Mouse (Mus musculus) stomach, embryonic 16.5 days (tissue): Measurements from ENCODE around the gene Ankmy1. TPM values are rescaled to one million over a fixed set of nuclear protein-coding genes. Genes with fewer than 3 reads are reported as not detected.
A peak's percentile ranks its signal among the peaks of the same experiment; 100 is the strongest.

ENCODE experiments used
- ATAC-seq: fragments of 200-750 bp; cut with Nextera tagmentation; 2 replicates; pipeline ENCODE4 v1.8.0; 2017; ENCODE audit warnings: moderate number of reproducible peaks, moderate TSS enrichment; ENCODE audit not compliant: insufficient read depth, low FRiP score
- H3K27ac ChIP-seq: fragments of 300-500 bp; sonication (generic); 2 replicates; pipeline ENCODE4 v1.5.1; 2014; ENCODE audit warnings: low read length
- H3K27me3 ChIP-seq: fragments of 300-500 bp; sonication (generic); 2 replicates; pipeline ENCODE4 v1.6.1; 2014; ENCODE audit warnings: low read length, control low read depth, mixed read lengths; ENCODE audit not compliant: control insufficient read depth, insufficient read depth
- H3K36me3 ChIP-seq: fragments of 300-500 bp; sonication (generic); 2 replicates; pipeline ENCODE4 v1.6.1; 2014; ENCODE audit warnings: low read length; ENCODE audit not compliant: control insufficient read depth, insufficient read depth
- H3K4me1 ChIP-seq: fragments of 300-500 bp; sonication (generic); 2 replicates; pipeline ENCODE4 v1.6.1; 2014; ENCODE audit warnings: low read length, control low read depth, mixed read lengths; ENCODE audit not compliant: control insufficient read depth, insufficient read depth
- H3K4me2 ChIP-seq: fragments of 300-500 bp; sonication (generic); 2 replicates; pipeline ENCODE4 v1.6.1; 2014; ENCODE audit warnings: low read depth, low read length, mixed read lengths
- H3K4me3 ChIP-seq: fragments of 300-500 bp; sonication (generic); replicated peaks from 2 replicates; pipeline ENCODE4 v1.5.1; 2014; ENCODE audit warnings: mild to moderate bottlenecking, low read length
- H3K9ac ChIP-seq: fragments of 300-500 bp; sonication (generic); 2 replicates; pipeline ENCODE4 v1.6.1; 2014; ENCODE audit warnings: low read length
- H3K9me3 ChIP-seq: fragments of 300-500 bp; sonication (generic); replicated peaks from 2 replicates; pipeline ENCODE4 v1.6.1; 2016; ENCODE audit warnings: low read length, control low read depth; ENCODE audit not compliant: control insufficient read depth
- WGBS: fragments of 180-500 bp; shearing (Covaris S2); extraction: QIAGEN DNeasy Blood & Tissue Kit; methylation state at CpG from one replicate; pipeline ENCODE4 v1.1.7; 2014; 5-methylcytosine and 5-hydroxymethylcytosine counted together
- polyA plus RNA-seq: library from polyadenylated mRNA; unstranded; fragments of >200 nt; fragmentation: Nextera tagmentation; extraction: Ambion mirVana; gene quantifications from 2 replicates; pipeline ENCODE4 v1.2.1, GENCODE M21; 2015

The Ankmy1 gene
- polyA plus RNA-seq, 1 experiment from 2014 or later = 0.23 TPM

GRCm38 (mm10) chr1:92866170-92866569 is 36.5 kb downstream of the Ankmy1 start:
- no peak overlapping the region for H3K9ac ChIP-seq
- H3K9me3 ChIP-seq = no peaks in the 10 kb centered on the region
- 52% methylated on average over 2 of the region's 2 CpGs for whole genome bisulfite sequencing
- H3K4me2 ChIP-seq = no peak overlapping the region
- no peaks in the 10 kb centered on the region for H3K36me3 ChIP-seq
- H3K27ac ChIP-seq = no peak overlapping the region
- H3K27me3 ChIP-seq = no peaks in the 10 kb centered on the region
- no peaks in the 10 kb centered on the region for H3K4me1 ChIP-seq
- no peak for ATAC-seq
- H3K4me3 ChIP-seq = no peak overlapping the region

GRCm38 (mm10) chr1:92863268-92863667 is 39.4 kb downstream of the Ankmy1 start:
- Histone ChIP-seq H3K4me1 (no peaks in the 10 kb centered on the region), H3K9me3 (no peaks in the 10 kb centered on the region), H3K27ac (no peak overlapping the region), H3K36me3 (peaks cover 3% of the 10 kb centered on the region; the same call in 1 of the 2 replicates), H3K4me3 (no peak overlapping the region), H3K9ac (no peak overlapping the region), H3K4me2 (no peak overlapping the region), H3K27me3 (no peaks in the 10 kb centered on the region)
- ATAC-seq = no peak
- 84% methylated on average over 4 of the region's 4 CpGs for WGBS

GRCm38 (mm10) chr1:92861503-92861902 is 41.2 kb downstream of the Ankmy1 start:
- Histone ChIP-seq H3K4me2 (no peak overlapping the region), H3K4me3 (no peak overlapping the region), H3K9ac (no peak overlapping the region), H3K27me3 (no peaks in the 10 kb centered on the region), H3K36me3 (peaks cover 3% of the 10 kb centered on the region; the same call in 1 of the 2 replicates), H3K4me1 (no peaks in the 10 kb centered on the region), H3K9me3 (no peaks in the 10 kb centered on the region), H3K27ac (no peak overlapping the region)
- 76% methylated on average over 6 of the region's 6 CpGs for WGBS
- ATAC-seq = no peak

- H3K9ac ChIP-seq = no peak overlapping the region
- 84% methylated on average over 2 of the region's 2 CpGs for WGBS
- H3K4me3 ChIP-seq = no peak overlapping the region
- no peak for ATAC-seq
- H3K4me2 ChIP-seq = no peak overlapping the region
- H3K27me3 ChIP-seq = no peaks in the 10 kb centered on the region
- no peak overlapping the region for H3K27ac ChIP-seq
- H3K36me3 ChIP-seq = 0 out of 2 replicates have a peak, but pooled peaks cover 3% of the 10 kb centered on the region
- peaks cover 4% of the 10 kb centered on the region; the same call in 1 of the 2 replicates for H3K4me1 ChIP-seq
- no peaks in the 10 kb centered on the region for H3K9me3 ChIP-seq
Observed at GRCm38 (mm10) chr1:92852450-92852849, 50.3 kb downstream of the Ankmy1 start.

GRCm38 (mm10) chr1:92849938-92850574 is 52.6 kb downstream of the Ankmy1 start:
- H3K9me3 ChIP-seq = no peaks in the 10 kb centered on the region
- WGBS = 56% methylated on average over 13 of the region's 13 CpGs
- peaks cover 4% of the 10 kb centered on the region; the same call in 1 of the 2 replicates for H3K4me1 ChIP-seq
- no peak for ATAC-seq
- no peaks in the 10 kb centered on the region for H3K36me3 ChIP-seq
- H3K4me2 ChIP-seq = peak overlapping the region; percentile 36; the same call in 1 of the 2 replicates
- H3K4me3 ChIP-seq = 0 out of 2 replicates have a peak overlapping the region, but pooled peaks have one; percentile 5
- H3K27ac ChIP-seq = no peak overlapping the region; the same call in 1 of the 2 replicates
- H3K9ac ChIP-seq = peak overlapping the region; percentile 2; the same call in 1 of the 2 replicates
- no peaks in the 10 kb centered on the region for H3K27me3 ChIP-seq

- H3K27me3 ChIP-seq = no peaks in the 10 kb centered on the region
- H3K36me3 ChIP-seq = no peaks in the 10 kb centered on the region
- no peaks in the 10 kb centered on the region for H3K9me3 ChIP-seq
- peak overlapping the region; percentile 36; the same call in 1 of the 2 replicates for H3K4me2 ChIP-seq
- H3K9ac ChIP-seq = 0 out of 2 replicates have a peak overlapping the region, but pooled peaks have one; percentile 2
- no peak for ATAC-seq
- H3K4me1 ChIP-seq = peaks cover 4% of the 10 kb centered on the region; the same call in 1 of the 2 replicates
- WGBS = 67% methylated on average over 2 of the region's 2 CpGs
- no peak overlapping the region for H3K4me3 ChIP-seq
- H3K27ac ChIP-seq = no peak overlapping the region
Observed at GRCm38 (mm10) chr1:92849491-92849890, 53.2 kb downstream of the Ankmy1 start.

- 11% methylated on average over 41 of the region's 41 CpGs for WGBS
- peaks cover 4% of the 10 kb centered on the region; the same call in 1 of the 2 replicates for H3K4me1 ChIP-seq
- H3K36me3 ChIP-seq = no peaks in the 10 kb centered on the region
- H3K4me2 ChIP-seq = peak overlapping the region; percentile 50
- H3K4me3 ChIP-seq = peak overlapping the region; percentile 24
- H3K9me3 ChIP-seq = no peaks in the 10 kb centered on the region
- H3K9ac ChIP-seq = peak overlapping the region; percentile 52; the same call in 1 of the 2 replicates
- H3K27ac ChIP-seq = no peak overlapping the region
- ATAC-seq = peak; percentile 15; the same call in 1 of the 2 replicates
- H3K27me3 ChIP-seq = no peaks in the 10 kb centered on the region
Observed at GRCm38 (mm10) chr1:92847873-92848839, 54.5 kb downstream of the Ankmy1 start.

GRCm38 (mm10) chr1:92845889-92846288 is 56.8 kb downstream of the Ankmy1 start:
- Histone ChIP-seq H3K4me2 (no peak overlapping the region), H3K27ac (no peak overlapping the region), H3K27me3 (no peaks in the 10 kb centered on the region), H3K36me3 (no peaks in the 10 kb centered on the region), H3K4me3 (no peak overlapping the region), H3K9ac (no peak overlapping the region), H3K4me1 (peaks cover 4% of the 10 kb centered on the region; the same call in 1 of the 2 replicates), H3K9me3 (no peaks in the 10 kb centered on the region)
- WGBS = 66% methylated on average over 7 of the region's 7 CpGs
- ATAC-seq = no peak
